Mouse (Mus musculus): ENCODE data around the gene Fev.

DNA sequence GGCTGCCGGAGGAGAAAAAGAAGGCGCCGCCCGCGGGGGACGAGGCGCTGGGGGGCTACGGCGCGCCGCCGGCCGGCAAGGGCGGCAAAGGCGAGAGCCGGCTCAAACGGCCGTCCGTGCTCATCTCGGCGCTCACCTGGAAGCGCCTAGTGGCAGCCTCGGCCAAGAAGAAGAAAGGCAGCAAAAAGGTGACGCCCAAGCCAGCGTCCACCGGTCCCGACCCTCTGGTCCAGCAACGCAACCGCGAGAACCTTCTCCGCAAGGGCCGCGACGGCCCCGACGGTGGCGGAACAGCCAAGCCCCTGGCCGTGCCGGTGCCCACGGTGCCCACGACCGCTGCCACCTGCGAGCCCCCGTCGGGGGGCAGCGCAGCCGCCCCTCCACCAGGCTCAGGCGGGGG lies 30.1 kb downstream of the Fev start:
- TF ChIP-seq CTCF (IDR thresholded peaks at IDR 0.05; ENCODE audit: low read depth) (no peak), EP300 (optimal IDR thresholded peaks at IDR 0.05) (no peak)
